Mouse (Mus musculus): ENCODE data around the gene Enho. TPM values are rescaled to one million over a fixed set of nuclear protein-coding genes. Genes with fewer than 3 reads are reported as not detected.

Gene Enho
- 0.53 TPM for polyA plus RNA-seq (2014; fragmentation: Illumina TruSeq; extraction: RNeasy Lipid Tissue Mini Kit (QIAGEN cat#74804); ENCODE audit: low read depth, low replicate concordance)

GRCm38 (mm10) chr4:41639913-41640507 lies at the start of gene Enho:
Gene Enho (minus strand): TSS chr4:41640324.

Other genes starting within 250 kb of the Enho start
- 0.16 TPM for gene Kif24, start 175.4 kb downstream of the Enho start, polyA plus RNA-seq (2014; fragmentation: Illumina TruSeq; extraction: RNeasy Lipid Tissue Mini Kit (QIAGEN cat#74804); ENCODE audit: low read depth, low replicate concordance)
- gene Nudt2, start 175.2 kb downstream of the Enho start, polyA plus RNA-seq (2014; fragmentation: Illumina TruSeq; extraction: RNeasy Lipid Tissue Mini Kit (QIAGEN cat#74804); ENCODE audit: low read depth, low replicate concordance) = 20.0 TPM
- 10.2 TPM for gene AI464131, start 137.2 kb downstream of the Enho start, polyA plus RNA-seq (2014; fragmentation: Illumina TruSeq; extraction: RNeasy Lipid Tissue Mini Kit (QIAGEN cat#74804); ENCODE audit: low read depth, low replicate concordance)
- not detected for gene 1110017D15Rik, start 123.0 kb downstream of the Enho start, polyA plus RNA-seq (2014; fragmentation: Illumina TruSeq; extraction: RNeasy Lipid Tissue Mini Kit (QIAGEN cat#74804); ENCODE audit: low read depth, low replicate concordance)
- 0.77 TPM for gene Fam219a, start 70.8 kb downstream of the Enho start, polyA plus RNA-seq (2014; fragmentation: Illumina TruSeq; extraction: RNeasy Lipid Tissue Mini Kit (QIAGEN cat#74804); ENCODE audit: low read depth, low replicate concordance)
- gene Dnaic1, start 70.5 kb downstream of the Enho start, polyA plus RNA-seq (2014; fragmentation: Illumina TruSeq; extraction: RNeasy Lipid Tissue Mini Kit (QIAGEN cat#74804); ENCODE audit: low read depth, low replicate concordance) = not detected
- not detected for gene Cntfr, start 56.8 kb upstream of the Enho start, polyA plus RNA-seq (2014; fragmentation: Illumina TruSeq; extraction: RNeasy Lipid Tissue Mini Kit (QIAGEN cat#74804); ENCODE audit: low read depth, low replicate concordance)
- 22.8 TPM for gene Il11ra1, start 59.7 kb upstream of the Enho start, polyA plus RNA-seq (2014; fragmentation: Illumina TruSeq; extraction: RNeasy Lipid Tissue Mini Kit (QIAGEN cat#74804); ENCODE audit: low read depth, low replicate concordance)
- 0.85 TPM for gene Rpp25l, start 73.2 kb upstream of the Enho start, polyA plus RNA-seq (2014; fragmentation: Illumina TruSeq; extraction: RNeasy Lipid Tissue Mini Kit (QIAGEN cat#74804); ENCODE audit: low read depth, low replicate concordance)
- gene Dctn3, start 82.8 kb upstream of the Enho start, polyA plus RNA-seq (2014; fragmentation: Illumina TruSeq; extraction: RNeasy Lipid Tissue Mini Kit (QIAGEN cat#74804); ENCODE audit: low read depth, low replicate concordance) = 16.2 TPM
- not detected for gene Arid3c, start 90.8 kb upstream of the Enho start, polyA plus RNA-seq (2014; fragmentation: Illumina TruSeq; extraction: RNeasy Lipid Tissue Mini Kit (QIAGEN cat#74804); ENCODE audit: low read depth, low replicate concordance)
- 6.9 TPM for gene Galt, start 114.9 kb upstream of the Enho start, polyA plus RNA-seq (2014; fragmentation: Illumina TruSeq; extraction: RNeasy Lipid Tissue Mini Kit (QIAGEN cat#74804); ENCODE audit: low read depth, low replicate concordance)
- gene Sigmar1, start 115.8 kb upstream of the Enho start, polyA plus RNA-seq (2014; fragmentation: Illumina TruSeq; extraction: RNeasy Lipid Tissue Mini Kit (QIAGEN cat#74804); ENCODE audit: low read depth, low replicate concordance) = 109 TPM
- 9.1 TPM for gene Ccl27a, start 133.9 kb upstream of the Enho start, polyA plus RNA-seq (2014; fragmentation: Illumina TruSeq; extraction: RNeasy Lipid Tissue Mini Kit (QIAGEN cat#74804); ENCODE audit: low read depth, low replicate concordance)